Mouse (Mus musculus): ENCODE results near the gene Pnkd. TPM values are rescaled to one million over a fixed set of nuclear protein-coding genes. Genes with fewer than 3 reads are reported as not detected.

Gene Pnkd
- total RNA-seq, 4 experiments from 2014 or later = 170 to 190 (median 177) TPM

DNA sequence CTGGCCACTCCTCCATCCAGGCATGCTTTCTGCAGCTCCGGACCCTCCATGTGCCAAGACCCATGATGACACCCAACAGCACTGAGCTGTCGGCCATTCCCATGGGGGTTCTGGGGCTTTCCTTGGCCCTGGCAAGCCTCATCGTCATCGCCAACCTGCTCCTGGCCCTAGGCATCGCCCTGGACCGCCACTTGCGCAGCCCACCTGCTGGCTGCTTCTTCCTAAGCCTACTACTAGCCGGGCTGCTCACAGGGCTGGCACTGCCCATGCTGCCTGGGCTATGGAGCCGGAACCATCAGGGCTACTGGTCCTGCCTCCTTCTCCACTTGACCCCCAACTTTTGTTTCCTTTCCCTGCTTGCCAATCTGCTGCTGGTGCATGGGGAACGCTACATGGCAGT, 6.2 kb upstream of the Pnkd start, which contains the start of gene Gpbar1:
TSS of gene Gpbar1 (plus strand) at position 13 of the 400 bp plus-strand sequence.
- no peak for DNase-seq (ENCODE audit: low spot score in 2 of 2)

GRCm38 (mm10) chr1:74278988-74279387, 5.7 kb upstream of the Pnkd start:
- DNase-seq (ENCODE audit: low spot score in 2 of 2) = no peak

GRCm38 (mm10) chr1:74280591-74281325, 4.0 kb upstream of the Pnkd start:
- no peak for DNase-seq (ENCODE audit: low spot score in 2 of 2)

DNA sequence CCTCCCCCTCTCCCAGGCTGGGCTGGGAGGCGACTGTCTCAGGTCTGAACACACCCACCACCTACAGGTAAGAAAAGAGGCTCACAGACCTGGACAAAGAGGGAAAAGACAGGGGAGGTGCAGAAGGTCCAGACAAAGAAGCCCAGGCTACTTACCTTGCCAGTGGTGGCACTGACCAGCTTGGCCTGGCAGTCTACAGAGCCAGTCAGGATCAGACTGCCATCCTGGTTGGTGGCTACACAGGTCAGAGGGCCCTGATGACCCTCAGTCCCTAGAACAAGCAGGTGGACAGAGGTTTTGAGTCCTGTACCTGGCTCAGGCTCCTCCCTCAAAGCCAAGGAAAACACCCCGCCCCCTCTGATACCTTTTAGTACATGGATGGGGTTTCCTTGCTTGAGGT, 3.4 kb upstream of the Pnkd start:
- DNase-seq (ENCODE audit: low spot score in 2 of 2) = no peak

GRCm38 (mm10) chr1:74281886-74282285, 2.8 kb upstream of the Pnkd start:
- no peak for DNase-seq (ENCODE audit: low spot score in 2 of 2)

DNA sequence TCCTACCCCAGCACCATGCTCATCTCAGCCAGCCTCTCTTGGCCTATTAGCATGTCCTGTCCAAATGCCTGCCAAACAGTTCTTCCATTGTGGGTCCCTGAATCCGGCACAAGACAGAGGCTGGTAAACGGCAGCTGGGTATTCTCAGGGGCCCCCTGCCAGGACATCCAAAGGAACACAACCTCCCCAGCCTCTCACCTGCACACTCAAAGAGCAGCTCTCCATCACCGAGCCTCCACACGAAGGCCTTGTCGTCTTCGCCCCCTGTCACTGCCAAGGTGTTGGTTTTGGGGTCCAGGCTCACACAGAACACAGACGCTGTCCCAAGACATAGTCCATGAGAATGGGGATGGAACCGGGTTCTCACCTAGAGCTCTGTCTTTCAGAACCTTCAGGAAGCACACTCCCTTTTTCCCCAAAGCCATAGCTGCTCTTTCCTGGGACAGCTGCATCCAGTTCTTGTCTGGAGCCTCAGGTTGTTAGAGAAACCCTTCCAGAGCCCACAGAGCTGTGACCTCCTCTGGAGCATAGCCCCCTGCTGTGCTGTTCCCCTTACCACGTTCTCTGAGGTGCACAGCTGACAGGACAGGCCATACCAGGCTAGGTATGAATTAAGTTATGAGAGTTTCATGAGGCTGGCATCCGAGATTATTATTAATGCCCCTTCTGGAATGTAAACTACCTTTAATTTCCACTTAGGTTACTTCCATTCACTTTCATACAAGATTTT, 1.7 kb upstream of the Pnkd start:
- no peak for DNase-seq (ENCODE audit: low spot score in 2 of 2)

GRCm38 (mm10) chr1:74283686-74284463, 855 bp upstream of the Pnkd start:
- DNase-seq (ENCODE audit: low spot score in 2 of 2) = peak; percentile 41 to 60

DNA sequence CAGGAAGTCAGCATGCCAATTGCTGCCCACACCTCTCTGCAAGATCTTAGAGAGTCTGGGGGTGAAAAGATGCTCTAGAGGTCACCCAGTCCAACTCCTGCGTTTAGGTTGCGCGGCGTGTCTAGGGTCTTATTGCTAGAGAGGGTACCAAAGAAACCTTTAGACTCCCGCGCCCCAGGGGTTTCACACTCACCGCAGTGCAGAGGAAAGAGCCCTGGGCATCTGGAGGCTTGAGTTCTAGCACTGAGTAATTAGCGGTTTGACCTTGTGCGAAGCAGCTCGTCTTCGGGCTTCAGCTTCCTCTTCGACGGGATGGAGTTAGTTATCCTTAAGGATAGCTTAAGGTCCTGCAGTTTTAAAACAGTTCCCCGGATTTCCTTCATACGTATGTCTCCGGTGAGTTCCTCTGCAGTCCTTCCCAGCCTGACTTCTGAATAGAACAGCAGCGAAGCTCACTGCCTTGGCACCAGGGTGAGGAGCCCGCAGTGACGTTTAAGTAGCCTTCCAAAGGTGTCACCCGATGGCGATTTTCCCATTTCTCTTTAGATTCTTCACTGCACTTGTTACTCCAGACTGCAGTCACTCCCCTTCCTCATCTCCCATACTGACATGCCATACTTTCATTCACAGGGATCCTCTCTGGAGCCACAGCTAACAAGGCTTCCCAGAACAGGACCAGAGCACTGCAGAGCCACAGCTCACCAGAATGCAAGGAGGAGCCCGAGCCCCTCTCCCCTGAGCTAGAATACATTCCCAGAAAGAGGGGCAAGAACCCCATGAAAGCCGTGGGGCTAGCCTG, 681 bp downstream of the Pnkd start:
- DNase-seq (ENCODE audit: low spot score in 2 of 2) = no peak

DNA sequence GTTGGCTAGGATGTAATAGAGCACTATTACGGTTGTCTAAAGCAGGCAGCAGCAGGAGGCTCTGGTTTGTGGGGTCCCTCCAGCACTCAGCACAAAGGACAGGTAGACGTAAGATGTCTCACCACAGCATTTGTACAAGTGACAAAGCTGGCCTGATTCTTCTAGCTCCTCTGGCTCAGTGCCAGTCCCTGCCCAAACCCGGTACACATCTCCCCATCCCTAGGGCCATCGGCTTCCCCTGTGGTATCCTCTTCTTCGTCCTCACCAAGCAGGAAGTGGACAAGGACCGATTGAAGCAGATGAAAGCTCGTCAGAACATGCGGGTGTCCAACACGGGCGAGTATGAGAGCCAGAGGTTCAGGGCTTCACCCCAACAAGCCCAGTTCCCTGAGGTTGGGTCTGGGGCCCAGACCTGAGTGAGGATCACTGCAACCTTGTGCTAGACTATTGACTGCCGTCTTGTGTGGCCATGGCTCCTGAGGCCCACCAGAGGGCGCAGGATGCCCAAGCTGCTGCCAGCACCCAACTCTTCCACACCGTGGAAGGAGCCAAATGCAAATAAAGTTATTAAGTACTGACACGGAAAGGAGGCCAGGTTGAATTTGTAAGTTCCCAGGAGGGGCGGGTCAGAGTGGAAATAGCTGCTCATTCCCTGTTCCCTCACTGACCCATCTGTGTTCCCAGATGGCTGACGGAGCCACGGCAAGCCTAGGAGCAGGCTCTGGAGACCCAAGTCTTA, 2.3 kb downstream of the Pnkd start:
- peak in 1 of 2 experiments; percentile 36 for DNase-seq (ENCODE audit: low spot score in 2 of 2)

DNA sequence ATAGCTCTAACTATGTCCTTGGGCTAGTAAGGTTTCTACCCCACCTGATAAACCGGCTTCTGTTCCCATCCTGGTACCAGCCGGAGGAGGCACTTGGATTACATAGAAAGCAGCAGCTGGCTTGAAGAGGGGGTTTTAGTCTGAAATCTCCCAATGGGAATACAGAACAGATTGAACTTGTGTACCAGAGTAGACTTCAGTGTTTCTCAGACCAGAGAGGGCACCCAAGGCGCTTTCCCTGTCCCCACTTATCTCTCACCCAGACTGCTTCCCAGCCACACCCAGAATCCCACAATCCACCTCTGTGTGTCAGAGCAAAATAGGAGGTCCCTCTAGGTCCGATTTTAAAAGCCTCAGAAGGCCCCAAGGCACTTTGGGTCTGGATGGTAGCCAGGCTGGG, 3.6 kb downstream of the Pnkd start:
- no peak for DNase-seq (ENCODE audit: low spot score in 2 of 2)

GRCm38 (mm10) chr1:74289248-74289647, 4.5 kb downstream of the Pnkd start:
- DNase-seq (ENCODE audit: low spot score in 2 of 2) = no peak

DNA sequence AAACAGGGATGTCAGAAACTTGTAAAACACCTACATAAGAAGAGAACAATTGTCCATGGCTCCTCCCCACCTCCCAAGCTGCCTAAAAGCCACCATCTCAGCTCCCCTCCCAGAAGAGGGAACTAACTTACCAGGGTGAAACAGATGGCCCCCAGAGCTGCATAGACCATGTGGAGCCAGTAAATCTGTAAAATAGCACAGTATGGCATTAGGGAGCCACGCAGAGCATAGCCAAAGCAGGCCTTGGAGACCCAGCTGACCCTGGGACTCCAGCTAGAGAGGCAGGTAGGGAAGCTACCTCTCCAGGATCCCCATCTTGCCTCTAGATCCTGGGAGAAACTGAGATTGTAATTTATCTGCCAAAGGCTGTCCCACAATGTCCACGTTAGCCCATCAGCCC, 5.0 kb downstream of the Pnkd start:
- no peak for DNase-seq (ENCODE audit: low spot score in 2 of 2)

DNA sequence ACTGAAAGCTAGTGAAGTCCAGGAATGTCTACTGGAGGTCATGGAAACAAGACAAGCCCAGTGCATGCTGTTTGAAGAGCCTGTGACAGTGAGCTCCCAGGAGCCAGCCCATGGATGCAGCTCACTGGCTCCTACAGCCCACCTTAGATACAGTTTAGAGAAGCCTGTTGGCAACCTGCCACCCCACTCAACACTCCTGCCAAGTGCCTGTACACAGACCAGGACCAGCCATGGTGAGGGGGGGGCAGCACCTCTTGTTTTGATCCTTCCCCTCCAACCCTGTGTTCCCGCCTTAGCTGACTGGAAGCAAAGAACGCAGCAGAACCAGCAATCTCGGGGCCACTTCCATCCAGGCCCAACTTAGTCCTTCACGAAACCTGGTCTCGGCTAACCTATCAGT, 5.4 kb downstream of the Pnkd start:
- no peak for DNase-seq (ENCODE audit: low spot score in 2 of 2)

GRCm38 (mm10) chr1:74292331-74293020, 7.7 kb downstream of the Pnkd start:
- DNase-seq (ENCODE audit: low spot score in 2 of 2) = no peak

DNA sequence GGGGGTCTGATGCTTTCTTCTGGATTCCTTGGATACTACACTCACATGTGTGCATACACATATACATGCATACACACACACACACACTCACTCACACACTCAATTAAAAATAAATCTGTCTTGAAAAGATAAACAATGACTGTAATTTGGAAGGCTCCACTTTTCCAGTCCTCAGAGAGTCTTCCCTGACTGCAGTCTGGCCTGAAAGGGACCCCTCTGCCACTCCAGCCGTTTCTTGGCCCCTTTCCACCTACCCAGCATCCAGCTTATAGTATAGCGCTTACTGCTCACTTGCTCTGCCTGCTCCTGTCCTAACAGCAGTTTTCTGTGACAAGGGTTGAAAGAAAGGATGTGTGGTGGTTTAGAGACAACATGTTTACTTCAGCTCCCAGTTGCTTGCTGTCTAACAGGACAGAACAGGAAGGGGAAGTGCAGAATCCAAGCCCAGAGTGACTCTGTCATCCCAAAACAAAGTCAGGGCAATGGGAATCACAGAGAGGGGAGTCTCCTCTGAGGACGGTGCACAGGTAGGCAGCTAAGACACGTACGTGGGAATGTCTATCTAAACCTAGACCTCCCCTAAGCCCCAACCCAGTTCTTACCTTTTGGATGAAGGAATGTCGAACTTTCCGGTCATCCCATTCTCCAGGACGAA, 8.7 kb downstream of the Pnkd start:
- no peak for DNase-seq (ENCODE audit: low spot score in 2 of 2)

- DNase-seq (ENCODE audit: low spot score in 2 of 2) = no peak
Observed at GRCm38 (mm10) chr1:74294090-74294643, 9.4 kb downstream of the Pnkd start.

GRCm38 (mm10) chr1:74294733-74295455, 10.2 kb downstream of the Pnkd start:
- DNase-seq (ENCODE audit: low spot score in 2 of 2) = no peak

- DNase-seq (ENCODE audit: low spot score in 2 of 2) = peak; percentile 91 to 95
Observed at GRCm38 (mm10) chr1:74295456-74296171, 10.9 kb downstream of the Pnkd start.

All from layer of hippocampus, adult 8-10 months (tissue).